Mouse (Mus musculus) hindbrain, embryonic 11.5 days (tissue): ENCODE measurements around the gene Srpk2. TPM values are rescaled to one million over a fixed set of nuclear protein-coding genes. Genes with fewer than 3 reads are reported as not detected.
"Not testable (repeated sequence)": the region's sequence is repeated elsewhere in the genome, so short reads cannot be mapped to it uniquely, and the experiment has no call there.

Experiments used
- ATAC-seq: fragments of 200-750 bp; cut with Nextera tagmentation; 2 replicates; pipeline ENCODE4 v1.8.0; 2017; ENCODE audit warnings: mild to moderate bottlenecking, moderate TSS enrichment, moderate library complexity; ENCODE audit not compliant: low FRiP score
- DNase-seq: peaks from one replicate; pipeline ENCODE4 v3.0.0-alpha.2; 2015; ENCODE audit warnings: low spot score
- H3K27ac ChIP-seq: fragments of 300-500 bp; sonication (generic); 2 replicates; pipeline ENCODE4 v1.5.1; 2014; ENCODE audit warnings: mild to moderate bottlenecking, low read depth, low read length
- H3K27me3 ChIP-seq: fragments of 300-500 bp; sonication (generic); 2 replicates; pipeline ENCODE4 v1.6.1; 2014; ENCODE audit warnings: mild to moderate bottlenecking, low read length, moderate library complexity, mixed read lengths; ENCODE audit not compliant: control insufficient read depth, insufficient read depth
- H3K36me3 ChIP-seq: fragments of 300-500 bp; sonication (generic); 2 replicates; pipeline ENCODE4 v1.6.1; 2014; ENCODE audit warnings: mild to moderate bottlenecking, low read length, moderate library complexity, mixed read lengths; ENCODE audit not compliant: control insufficient read depth, insufficient read depth
- H3K4me1 ChIP-seq: fragments of 300-500 bp; sonication (generic); replicated peaks from 2 replicates; pipeline ENCODE4 v1.6.1; 2014; ENCODE audit warnings: low read length, mixed read lengths; ENCODE audit not compliant: control insufficient read depth, insufficient read depth
- H3K4me2 ChIP-seq: fragments of 300-500 bp; sonication (generic); replicated peaks from 2 replicates; pipeline ENCODE4 v1.6.1; 2014; ENCODE audit warnings: mild to moderate bottlenecking, low read depth, low read length
- H3K4me3 ChIP-seq: fragments of 300-500 bp; sonication (generic); 2 replicates; pipeline ENCODE4 v1.5.1; 2014; ENCODE audit warnings: low read depth, low read length
- H3K9ac ChIP-seq: fragments of 300-500 bp; sonication (generic); 2 replicates; pipeline ENCODE4 v1.6.1; 2014; ENCODE audit warnings: low read depth, low read length
- H3K9me3 ChIP-seq: fragments of 300-500 bp; sonication (generic); 2 replicates; pipeline ENCODE4 v1.6.1; 2016; ENCODE audit warnings: low read length; ENCODE audit not compliant: control insufficient read depth
- WGBS: fragments of 180-500 bp; shearing (Covaris S2); extraction: QIAGEN DNeasy Blood & Tissue Kit; methylation state at CpG from one replicate; pipeline ENCODE4 v1.1.7; 2014; 5-methylcytosine and 5-hydroxymethylcytosine counted together
- polyA plus RNA-seq: library from polyadenylated mRNA; unstranded; fragments of >200 nt; fragmentation: Nextera tagmentation; extraction: Ambion mirVana; gene quantifications from 2 replicates; pipeline ENCODE4 v1.2.1, GENCODE M21; 2014

Gene Srpk2
- polyA plus RNA-seq, 1 experiment from 2014 or later = 69.0 TPM

GRCm38 (mm10) chr5:23590298-23590697 is 94.1 kb downstream of the Srpk2 start:
- ATAC-seq, H3K9me3 ChIP-seq, H3K27me3 ChIP-seq, H3K36me3 ChIP-seq, DNase-seq, H3K9ac ChIP-seq, H3K4me2 ChIP-seq, H3K4me1 ChIP-seq, H3K4me3 ChIP-seq, H3K27ac ChIP-seq: not testable (repeated sequence)
- 95% methylated on average over 4 of the region's 5 CpGs for WGBS

- no peak for DNase-seq
- no peaks in the 10 kb centered on the region for H3K27me3 ChIP-seq
- H3K27ac ChIP-seq = no peak overlapping the region
- H3K4me3 ChIP-seq = no peak overlapping the region
- H3K9me3 ChIP-seq = no peaks in the 10 kb centered on the region
- 84% methylated on average over 2 of the region's 2 CpGs for WGBS
- no peaks in the 10 kb centered on the region for H3K4me1 ChIP-seq
- H3K36me3 ChIP-seq = no peaks in the 10 kb centered on the region
- no peak for ATAC-seq
- no peak overlapping the region for H3K4me2 ChIP-seq
- H3K9ac ChIP-seq = no peak overlapping the region
Measured at GRCm38 (mm10) chr5:23587614-23588013, 96.8 kb downstream of the Srpk2 start.

- DNase-seq = no peak
- H3K27me3 ChIP-seq = no peaks in the 10 kb centered on the region
- no peaks in the 10 kb centered on the region for H3K36me3 ChIP-seq
- no peak overlapping the region for H3K4me2 ChIP-seq
- H3K9ac ChIP-seq = no peak overlapping the region
- no peak for ATAC-seq
- H3K4me1 ChIP-seq = no peaks in the 10 kb centered on the region
- 90% methylated on average over 13 of the region's 13 CpGs for WGBS
- no peak overlapping the region for H3K4me3 ChIP-seq
- no peaks in the 10 kb centered on the region for H3K9me3 ChIP-seq
- H3K27ac ChIP-seq = no peak overlapping the region
Measured at GRCm38 (mm10) chr5:23586531-23587453, 97.6 kb downstream of the Srpk2 start.

GRCm38 (mm10) chr5:23581484-23582060 is 102.8 kb downstream of the Srpk2 start:
- no peak for ATAC-seq
- no peaks in the 10 kb centered on the region for H3K27me3 ChIP-seq
- H3K4me3 ChIP-seq = no peak overlapping the region
- H3K9ac ChIP-seq = no peak overlapping the region
- DNase-seq = no peak
- no peak overlapping the region for H3K4me2 ChIP-seq
- 81% methylated on average over 2 of the region's 2 CpGs for WGBS
- H3K9me3 ChIP-seq = no peaks in the 10 kb centered on the region
- H3K36me3 ChIP-seq = no peaks in the 10 kb centered on the region
- H3K27ac ChIP-seq = no peak overlapping the region
- H3K4me1 ChIP-seq = 0 out of 2 replicates have a peak, but pooled peaks cover 3% of the 10 kb centered on the region

- ATAC-seq (no peak), DNase-seq (no peak)
- Histone ChIP-seq H3K4me1 (0 out of 2 replicates have a peak, but pooled peaks cover 3% of the 10 kb centered on the region), H3K9me3 (no peaks in the 10 kb centered on the region), H3K9ac (no peak overlapping the region), H3K27me3 (no peaks in the 10 kb centered on the region), H3K4me3 (no peak overlapping the region), H3K27ac (no peak overlapping the region), H3K4me2 (no peak overlapping the region), H3K36me3 (no peaks in the 10 kb centered on the region)
- 96% methylated on average over 3 of the region's 3 CpGs for WGBS
Measured at GRCm38 (mm10) chr5:23579120-23579880, 105.1 kb downstream of the Srpk2 start.

- ATAC-seq (0 out of 2 replicates have a peak, but pooled peaks have one; percentile 10), DNase-seq (no peak)
- 84% methylated on average over 4 of the region's 4 CpGs for WGBS
- Histone ChIP-seq H3K27ac (peak overlapping the region; percentile 53), H3K36me3 (no peaks in the 10 kb centered on the region), H3K4me1 (0 out of 2 replicates have a peak, but pooled peaks cover 3% of the 10 kb centered on the region), H3K4me3 (no peak overlapping the region), H3K9me3 (no peaks in the 10 kb centered on the region; the same call in 1 of the 2 replicates), H3K4me2 (no peak overlapping the region), H3K27me3 (no peaks in the 10 kb centered on the region), H3K9ac (no peak overlapping the region)
Measured at GRCm38 (mm10) chr5:23578322-23578957, 106.0 kb downstream of the Srpk2 start.

GRCm38 (mm10) chr5:23577847-23578246 is 106.6 kb downstream of the Srpk2 start:
- Histone ChIP-seq H3K4me3 (no peak overlapping the region), H3K4me2 (no peak overlapping the region), H3K27me3 (no peaks in the 10 kb centered on the region), H3K9ac (no peak overlapping the region), H3K36me3 (no peaks in the 10 kb centered on the region), H3K27ac (peak overlapping the region; percentile 53), H3K4me1 (0 out of 2 replicates have a peak, but pooled peaks cover 3% of the 10 kb centered on the region), H3K9me3 (no peaks in the 10 kb centered on the region; the same call in 1 of the 2 replicates)
- peak; percentile 66 for ATAC-seq
- WGBS = 39% methylated on average over 4 of the region's 4 CpGs
- DNase-seq = peak; percentile 50
